Mouse (Mus musculus): ENCODE results near the gene Sirt4. TPM values are rescaled to one million over a fixed set of nuclear protein-coding genes. Genes with fewer than 3 reads are reported as not detected.
A peak's percentile ranks its signal among the peaks of the same experiment; 100 is the strongest.

The Sirt4 gene
- polyA plus RNA-seq, 1 experiment, result 22.2 TPM

- Histone ChIP-seq H3K9ac (ENCODE audit: low read depth, poor library complexity, severe bottlenecking) (no peak overlapping the region), H3K4me3 (ENCODE audit: low read depth, low read length) (no peak overlapping the region), H3K27me3 (ENCODE audit: control insufficient read depth, insufficient read depth, low read length, poor library complexity, severe bottlenecking) (no peaks in the 10 kb centered on the region), H3K4me1 (ENCODE audit: control insufficient read depth, insufficient read depth, low read length) (peaks cover 8% of the 10 kb centered on the region), H3K9me3 (replicated peaks; ENCODE audit: control insufficient read depth, insufficient read depth, low read length, poor library complexity, severe bottlenecking) (no peaks in the 10 kb centered on the region), H3K36me3 (ENCODE audit: control insufficient read depth, insufficient read depth, low read length, poor library complexity, severe bottlenecking) (no peaks in the 10 kb centered on the region), H3K27ac (ENCODE audit: insufficient read depth, low read length) (no peak overlapping the region)
- TF ChIP-seq POLR2A (IDR thresholded peaks at IDR 0.05; ENCODE audit: insufficient read depth, low read length) (no peak), CTCF (IDR thresholded peaks at IDR 0.05; ENCODE audit: low read depth, low read length) (no peak), EP300 (IDR thresholded peaks at IDR 0.05; ENCODE audit: insufficient read depth, low read depth, low read length) (no peak)
Measured at GRCm38 (mm10) chr5:115512375-115512774, 27.9 kb upstream of the Sirt4 start.

GRCm38 (mm10) chr5:115509790-115510689, 25.5 kb upstream of the Sirt4 start:
- TF ChIP-seq POLR2A (IDR thresholded peaks at IDR 0.05; ENCODE audit: insufficient read depth, low read length) (no peak), CTCF (IDR thresholded peaks at IDR 0.05; ENCODE audit: low read depth, low read length) (no peak), EP300 (IDR thresholded peaks at IDR 0.05; ENCODE audit: insufficient read depth, low read depth, low read length) (no peak)
- no peak overlapping the region for H3K27ac ChIP-seq (ENCODE audit: insufficient read depth, low read length)
- no peak overlapping the region for H3K4me3 ChIP-seq (ENCODE audit: low read depth, low read length)
- H3K4me1 ChIP-seq (ENCODE audit: control insufficient read depth, insufficient read depth, low read length), result peaks cover 7% of the 10 kb centered on the region
- peak overlapping the region; percentile 8; the same call in 1 of the 2 replicates for H3K9ac ChIP-seq (ENCODE audit: low read depth, poor library complexity, severe bottlenecking)
- no peaks in the 10 kb centered on the region for H3K27me3 ChIP-seq (ENCODE audit: control insufficient read depth, insufficient read depth, low read length, poor library complexity, severe bottlenecking)
- H3K9me3 ChIP-seq (replicated peaks; ENCODE audit: control insufficient read depth, insufficient read depth, low read length, poor library complexity, severe bottlenecking), result no peaks in the 10 kb centered on the region
- no peaks in the 10 kb centered on the region for H3K36me3 ChIP-seq (ENCODE audit: control insufficient read depth, insufficient read depth, low read length, poor library complexity, severe bottlenecking)

- H3K27ac ChIP-seq (ENCODE audit: insufficient read depth, low read length), result no peak overlapping the region
- H3K36me3 ChIP-seq (ENCODE audit: control insufficient read depth, insufficient read depth, low read length, poor library complexity, severe bottlenecking), result no peaks in the 10 kb centered on the region
- no peak overlapping the region for H3K4me3 ChIP-seq (ENCODE audit: low read depth, low read length)
- no peak for TF ChIP-seq EP300 (IDR thresholded peaks at IDR 0.05; ENCODE audit: insufficient read depth, low read depth, low read length)
- TF ChIP-seq POLR2A (IDR thresholded peaks at IDR 0.05; ENCODE audit: insufficient read depth, low read length), result no peak
- TF ChIP-seq CTCF (IDR thresholded peaks at IDR 0.05; ENCODE audit: low read depth, low read length), result no peak
- H3K9ac ChIP-seq (ENCODE audit: low read depth, poor library complexity, severe bottlenecking), result peak overlapping the region; percentile 8; the same call in 1 of the 2 replicates
- peaks cover 5% of the 10 kb centered on the region for H3K4me1 ChIP-seq (ENCODE audit: control insufficient read depth, insufficient read depth, low read length)
- H3K27me3 ChIP-seq (ENCODE audit: control insufficient read depth, insufficient read depth, low read length, poor library complexity, severe bottlenecking), result no peaks in the 10 kb centered on the region
- H3K9me3 ChIP-seq (replicated peaks; ENCODE audit: control insufficient read depth, insufficient read depth, low read length, poor library complexity, severe bottlenecking), result no peaks in the 10 kb centered on the region
Measured at GRCm38 (mm10) chr5:115509321-115509761, 24.8 kb upstream of the Sirt4 start.

GRCm38 (mm10) chr5:115508859-115509147, 24.3 kb upstream of the Sirt4 start:
- H3K36me3 ChIP-seq (ENCODE audit: control insufficient read depth, insufficient read depth, low read length, poor library complexity, severe bottlenecking), result no peaks in the 10 kb centered on the region
- H3K27ac ChIP-seq (ENCODE audit: insufficient read depth, low read length), result no peak overlapping the region
- no peaks in the 10 kb centered on the region for H3K27me3 ChIP-seq (ENCODE audit: control insufficient read depth, insufficient read depth, low read length, poor library complexity, severe bottlenecking)
- H3K4me3 ChIP-seq (ENCODE audit: low read depth, low read length), result no peak overlapping the region
- no peak overlapping the region for H3K9ac ChIP-seq (ENCODE audit: low read depth, poor library complexity, severe bottlenecking)
- H3K4me1 ChIP-seq (ENCODE audit: control insufficient read depth, insufficient read depth, low read length), result peaks cover 3% of the 10 kb centered on the region
- TF ChIP-seq CTCF (IDR thresholded peaks at IDR 0.05; ENCODE audit: low read depth, low read length) (no peak), EP300 (IDR thresholded peaks at IDR 0.05; ENCODE audit: insufficient read depth, low read depth, low read length) (no peak), POLR2A (IDR thresholded peaks at IDR 0.05; ENCODE audit: insufficient read depth, low read length) (no peak)
- no peaks in the 10 kb centered on the region for H3K9me3 ChIP-seq (replicated peaks; ENCODE audit: control insufficient read depth, insufficient read depth, low read length, poor library complexity, severe bottlenecking)

GRCm38 (mm10) chr5:115507981-115508858, 23.7 kb upstream of the Sirt4 start:
- TF ChIP-seq EP300 (IDR thresholded peaks at IDR 0.05; ENCODE audit: insufficient read depth, low read depth, low read length) (no peak), CTCF (IDR thresholded peaks at IDR 0.05; ENCODE audit: low read depth, low read length) (no peak), POLR2A (IDR thresholded peaks at IDR 0.05; ENCODE audit: insufficient read depth, low read length) (no peak)
- Histone ChIP-seq H3K9ac (ENCODE audit: low read depth, poor library complexity, severe bottlenecking) (no peak overlapping the region), H3K27me3 (ENCODE audit: control insufficient read depth, insufficient read depth, low read length, poor library complexity, severe bottlenecking) (no peaks in the 10 kb centered on the region), H3K9me3 (replicated peaks; ENCODE audit: control insufficient read depth, insufficient read depth, low read length, poor library complexity, severe bottlenecking) (no peaks in the 10 kb centered on the region), H3K4me1 (ENCODE audit: control insufficient read depth, insufficient read depth, low read length) (peaks cover 3% of the 10 kb centered on the region), H3K27ac (ENCODE audit: insufficient read depth, low read length) (no peak overlapping the region), H3K36me3 (ENCODE audit: control insufficient read depth, insufficient read depth, low read length, poor library complexity, severe bottlenecking) (no peaks in the 10 kb centered on the region), H3K4me3 (ENCODE audit: low read depth, low read length) (no peak overlapping the region)

Data from ES-Bruce4 (cell line).